Mouse (Mus musculus) limb, embryonic 10.5 days (tissue): ENCODE results near the gene Akap5. TPM values are rescaled to one million over a fixed set of nuclear protein-coding genes. Genes with fewer than 3 reads are reported as not detected.

Experiments used
- DNase-seq: peaks from one replicate; pipeline ENCODE4 v3.0.0-alpha.2; 2017; ENCODE audit warnings: low spot score
- H3K27ac ChIP-seq: fragments of 300-500 bp; sonication (generic); 2 replicates; pipeline ENCODE4 v1.5.1; 2016; ENCODE audit warnings: mild to moderate bottlenecking
- H3K27me3 ChIP-seq: fragments of 300-500 bp; sonication (generic); 2 replicates; pipeline ENCODE4 v1.6.1; 2016; ENCODE audit warnings: low read depth, mild to moderate bottlenecking; ENCODE audit not compliant: poor library complexity, severe bottlenecking
- H3K36me3 ChIP-seq: fragments of 300-500 bp; sonication (generic); 2 replicates; pipeline ENCODE4 v1.6.1; 2016; ENCODE audit warnings: mild to moderate bottlenecking, moderate library complexity
- H3K4me1 ChIP-seq: fragments of 300-500 bp; sonication (generic); 2 replicates; pipeline ENCODE4 v1.6.1; 2016
- H3K4me3 ChIP-seq: fragments of 300-500 bp; sonication (generic); 2 replicates; pipeline ENCODE4 v1.5.1; 2016; ENCODE audit warnings: mild to moderate bottlenecking, moderate library complexity
- H3K9me3 ChIP-seq: fragments of 300-500 bp; sonication (generic); replicated peaks from 2 replicates; pipeline ENCODE4 v1.6.1; 2016; ENCODE audit warnings: mild to moderate bottlenecking
- WGBS: fragments of 180-500 bp; shearing (Covaris S2); methylation state at CpG from one replicate; pipeline ENCODE4 v1.1.7; 2016; 5-methylcytosine and 5-hydroxymethylcytosine counted together
- polyA plus RNA-seq: library from polyadenylated mRNA; unstranded; fragments of >200 nt; fragmentation: Nextera tagmentation; extraction: Ambion mirVana; gene quantifications from 2 replicates; pipeline ENCODE4 v1.2.1, GENCODE M21; 2016

The Akap5 gene
- polyA plus RNA-seq, 1 experiment from 2014 or later: 1.9 TPM

GRCm38 (mm10) chr12:76299361-76299906 lies 25.3 kb upstream of the Akap5 start:
- Histone ChIP-seq H3K9me3 (no peaks in the 10 kb centered on the region), H3K4me3 (no peak overlapping the region), H3K27me3 (no peaks in the 10 kb centered on the region), H3K36me3 (peaks cover 99% of the 10 kb centered on the region), H3K4me1 (no peaks in the 10 kb centered on the region), H3K27ac (no peak overlapping the region)
- 95% methylated on average over 9 of the region's 9 CpGs for WGBS
- DNase-seq: no peak

- no peaks in the 10 kb centered on the region for H3K9me3 ChIP-seq
- no peak for DNase-seq
- H3K4me3 ChIP-seq: no peak overlapping the region
- no peaks in the 10 kb centered on the region for H3K27me3 ChIP-seq
- peaks cover 99% of the 10 kb centered on the region for H3K36me3 ChIP-seq
- 95% methylated on average over 10 of the region's 10 CpGs for WGBS
- no peak overlapping the region for H3K27ac ChIP-seq
- H3K4me1 ChIP-seq: no peaks in the 10 kb centered on the region
Measured at GRCm38 (mm10) chr12:76300367-76300766, 24.3 kb upstream of the Akap5 start.

GRCm38 (mm10) chr12:76303474-76303873 lies 21.2 kb upstream of the Akap5 start:
- Histone ChIP-seq H3K27ac (no peak overlapping the region), H3K36me3 (peaks cover 95% of the 10 kb centered on the region), H3K9me3 (no peaks in the 10 kb centered on the region), H3K27me3 (no peaks in the 10 kb centered on the region), H3K4me1 (peaks cover 21% of the 10 kb centered on the region), H3K4me3 (no peak overlapping the region)
- 96% methylated on average over 11 of the region's 11 CpGs for WGBS
- no peak for DNase-seq

GRCm38 (mm10) chr12:76304199-76304598 lies 20.5 kb upstream of the Akap5 start:
- Histone ChIP-seq H3K27me3 (no peaks in the 10 kb centered on the region), H3K4me1 (peaks cover 22% of the 10 kb centered on the region), H3K4me3 (no peak overlapping the region), H3K27ac (no peak overlapping the region), H3K36me3 (peaks cover 95% of the 10 kb centered on the region), H3K9me3 (no peaks in the 10 kb centered on the region)
- 96% methylated on average over 4 of the region's 4 CpGs for WGBS
- DNase-seq: no peak

GRCm38 (mm10) chr12:76305107-76305506 lies 19.6 kb upstream of the Akap5 start:
- 93% methylated on average over 8 of the region's 8 CpGs for WGBS
- H3K27ac ChIP-seq: no peak overlapping the region
- H3K4me1 ChIP-seq: peaks cover 24% of the 10 kb centered on the region
- DNase-seq: no peak
- H3K4me3 ChIP-seq: no peak overlapping the region
- peaks cover 90% of the 10 kb centered on the region for H3K36me3 ChIP-seq
- no peaks in the 10 kb centered on the region for H3K27me3 ChIP-seq
- H3K9me3 ChIP-seq: no peaks in the 10 kb centered on the region

GRCm38 (mm10) chr12:76306852-76307561 lies 17.7 kb upstream of the Akap5 start:
- H3K36me3 ChIP-seq: peaks cover 90% of the 10 kb centered on the region
- 0 out of 2 replicates have a peak overlapping the region, but pooled peaks have one; percentile 53 for H3K27ac ChIP-seq
- H3K27me3 ChIP-seq: no peaks in the 10 kb centered on the region
- H3K4me1 ChIP-seq: peaks cover 28% of the 10 kb centered on the region
- 86% methylated on average over 9 of the region's 9 CpGs for WGBS
- no peak for DNase-seq
- no peaks in the 10 kb centered on the region for H3K9me3 ChIP-seq
- H3K4me3 ChIP-seq: no peak overlapping the region

GRCm38 (mm10) chr12:76307964-76308363 lies 16.7 kb upstream of the Akap5 start:
- no peak overlapping the region for H3K4me3 ChIP-seq
- H3K9me3 ChIP-seq: no peaks in the 10 kb centered on the region
- peak overlapping the region; percentile 53; the same call in 1 of the 2 replicates for H3K27ac ChIP-seq
- no peaks in the 10 kb centered on the region for H3K27me3 ChIP-seq
- H3K36me3 ChIP-seq: peaks cover 89% of the 10 kb centered on the region
- DNase-seq: no peak
- 61% methylated on average over 9 of the region's 9 CpGs for WGBS
- H3K4me1 ChIP-seq: peaks cover 28% of the 10 kb centered on the region

GRCm38 (mm10) chr12:76308436-76308835 lies 16.3 kb upstream of the Akap5 start:
- peaks cover 89% of the 10 kb centered on the region for H3K36me3 ChIP-seq
- H3K27me3 ChIP-seq: no peaks in the 10 kb centered on the region
- H3K9me3 ChIP-seq: no peaks in the 10 kb centered on the region
- peak overlapping the region; percentile 67; the same call in 1 of the 2 replicates for H3K27ac ChIP-seq
- H3K4me1 ChIP-seq: peaks cover 28% of the 10 kb centered on the region
- WGBS: 89% methylated on average over 5 of the region's 5 CpGs
- H3K4me3 ChIP-seq: no peak overlapping the region
- DNase-seq: no peak

- no peaks in the 10 kb centered on the region for H3K27me3 ChIP-seq
- H3K4me1 ChIP-seq: peaks cover 28% of the 10 kb centered on the region
- H3K27ac ChIP-seq: 0 out of 2 replicates have a peak overlapping the region, but pooled peaks have one; percentile 8
- peaks cover 84% of the 10 kb centered on the region for H3K36me3 ChIP-seq
- H3K4me3 ChIP-seq: no peak overlapping the region
- H3K9me3 ChIP-seq: no peaks in the 10 kb centered on the region
- no peak for DNase-seq
- WGBS: 82% methylated on average over 6 of the region's 6 CpGs
Measured at GRCm38 (mm10) chr12:76310007-76310406, 14.7 kb upstream of the Akap5 start.

GRCm38 (mm10) chr12:76310633-76311032 lies 14.1 kb upstream of the Akap5 start:
- 78% methylated on average over 6 of the region's 6 CpGs for WGBS
- Histone ChIP-seq H3K27ac (0 out of 2 replicates have a peak overlapping the region, but pooled peaks have one; percentile 8), H3K36me3 (peaks cover 84% of the 10 kb centered on the region), H3K4me1 (peaks cover 28% of the 10 kb centered on the region), H3K9me3 (no peaks in the 10 kb centered on the region), H3K27me3 (no peaks in the 10 kb centered on the region), H3K4me3 (no peak overlapping the region)
- DNase-seq: no peak

GRCm38 (mm10) chr12:76311227-76311626 lies 13.5 kb upstream of the Akap5 start:
- DNase-seq: no peak
- H3K4me1 ChIP-seq: peaks cover 28% of the 10 kb centered on the region
- no peak overlapping the region for H3K27ac ChIP-seq
- H3K27me3 ChIP-seq: no peaks in the 10 kb centered on the region
- H3K9me3 ChIP-seq: no peaks in the 10 kb centered on the region
- no peak overlapping the region for H3K4me3 ChIP-seq
- 96% methylated on average over 9 of the region's 9 CpGs for WGBS
- H3K36me3 ChIP-seq: peaks cover 82% of the 10 kb centered on the region

GRCm38 (mm10) chr12:76311951-76312350 lies 12.7 kb upstream of the Akap5 start:
- peaks cover 80% of the 10 kb centered on the region for H3K36me3 ChIP-seq

More at GRCm38 (mm10) chr12:76311951-76312350, 12.7 kb upstream of the Akap5 start:
- H3K27me3 ChIP-seq: no peaks in the 10 kb centered on the region
- DNase-seq: no peak
- H3K4me3 ChIP-seq: no peak overlapping the region
- no peak overlapping the region for H3K27ac ChIP-seq
- no peaks in the 10 kb centered on the region for H3K9me3 ChIP-seq
- peaks cover 22% of the 10 kb centered on the region for H3K4me1 ChIP-seq
- WGBS: 95% methylated on average over 8 of the region's 8 CpGs
